Mouse (Mus musculus): ENCODE measurements at regions not wholly inside any gene's neighbourhood (a gene's known extent, or its start where the extent isn't known, plus 50 kb on each side); places are given as distances from the start of the nearest gene placed in this dataset.

DNA sequence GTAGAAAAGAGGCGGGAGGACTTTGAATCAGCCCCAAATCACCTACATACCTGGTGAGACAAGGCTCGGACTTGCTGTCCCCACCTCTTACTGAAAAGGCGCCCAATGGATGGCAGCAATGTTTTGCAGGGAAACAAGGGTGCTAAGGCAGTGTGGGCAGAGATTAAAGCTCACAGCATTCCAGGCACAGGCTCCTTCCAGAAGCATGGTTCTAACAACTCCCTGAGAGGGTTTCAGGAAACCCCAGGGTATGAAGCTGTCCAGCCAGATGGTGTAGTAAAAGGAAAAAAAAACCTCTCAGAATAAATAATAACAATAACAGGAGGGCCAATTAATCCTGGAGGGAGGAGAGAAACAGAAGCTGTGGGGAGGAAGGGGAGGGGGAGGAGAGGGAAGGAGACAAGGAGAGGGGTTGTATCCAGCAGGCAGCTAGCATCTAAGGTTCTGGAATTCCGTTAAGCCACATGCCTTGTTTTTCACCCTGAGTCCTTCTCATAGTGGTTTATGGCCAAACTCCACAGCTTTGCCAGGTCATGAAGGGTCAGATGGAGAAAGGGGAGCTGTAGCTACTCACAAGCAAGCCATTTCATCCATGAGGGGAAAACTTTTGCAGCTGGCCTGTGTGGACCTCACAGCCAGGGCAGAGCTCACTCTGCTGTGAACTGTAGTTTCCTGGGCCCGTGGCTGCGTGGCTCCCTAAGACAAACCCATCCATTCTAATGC lies 191.4 kb downstream of the Ktn1 start:
- TF ChIP-seq GATA1 (IDR thresholded peaks at IDR 0.05; ENCODE audit: borderline replicate concordance, low read length) (no peak), FLI1 (IDR thresholded peaks at IDR 0.05; ENCODE audit: low read length) (no peak)
